Mouse (Mus musculus) neural tube, embryonic 11.5 days (tissue): Measurements from ENCODE around the gene Gm4756. TPM values are rescaled to one million over a fixed set of nuclear protein-coding genes. Genes with fewer than 3 reads are reported as not detected.

Experiments used
- ATAC-seq: fragments of 200-750 bp; cut with Nextera tagmentation; 2 replicates; pipeline ENCODE4 v1.8.0; 2017; ENCODE audit warnings: moderate number of reproducible peaks, mild to moderate bottlenecking, moderate TSS enrichment, moderate library complexity; ENCODE audit not compliant: insufficient read depth, low FRiP score, low TSS enrichment
- DNase-seq: peaks from one replicate; pipeline ENCODE4 v3.0.0-alpha.2; 2015; ENCODE audit warnings: low spot score
- H3K27ac ChIP-seq: fragments of 300-500 bp; sonication (generic); 2 replicates; pipeline ENCODE4 v1.5.1; 2014; ENCODE audit warnings: low read depth, mild to moderate bottlenecking, low read length
- H3K27me3 ChIP-seq: fragments of 300-500 bp; sonication (generic); 2 replicates; pipeline ENCODE4 v1.6.1; 2014; ENCODE audit warnings: mild to moderate bottlenecking, low read length, mixed read lengths; ENCODE audit not compliant: control insufficient read depth, insufficient read depth
- H3K36me3 ChIP-seq: fragments of 300-500 bp; sonication (generic); 2 replicates; pipeline ENCODE4 v1.6.1; 2014; ENCODE audit warnings: mild to moderate bottlenecking, low read length, moderate library complexity, mixed read lengths; ENCODE audit not compliant: control insufficient read depth, insufficient read depth
- H3K4me1 ChIP-seq: fragments of 300-500 bp; sonication (generic); 2 replicates; pipeline ENCODE4 v1.6.1; 2014; ENCODE audit warnings: low read length, mixed read lengths; ENCODE audit not compliant: control insufficient read depth, insufficient read depth
- H3K4me2 ChIP-seq: fragments of 300-500 bp; sonication (generic); 2 replicates; pipeline ENCODE4 v1.6.1; 2014; ENCODE audit warnings: low read depth, mild to moderate bottlenecking, moderate library complexity
- H3K4me3 ChIP-seq: fragments of 300-500 bp; sonication (generic); 2 replicates; pipeline ENCODE4 v1.5.1; 2014; ENCODE audit warnings: low read depth, low read length
- H3K9ac ChIP-seq: fragments of 300-500 bp; sonication (generic); 2 replicates; pipeline ENCODE4 v1.6.1; 2014; ENCODE audit warnings: mild to moderate bottlenecking, low read length
- H3K9me3 ChIP-seq: fragments of 300-500 bp; sonication (generic); 2 replicates; pipeline ENCODE4 v1.6.1; 2016; ENCODE audit warnings: low read length; ENCODE audit not compliant: control insufficient read depth
- WGBS: fragments of 180-500 bp; shearing (Covaris S2); extraction: QIAGEN DNeasy Blood & Tissue Kit; methylation state at CpG from one replicate; pipeline ENCODE4 v1.1.7; 2014; 5-methylcytosine and 5-hydroxymethylcytosine counted together
- polyA plus RNA-seq: library from polyadenylated mRNA; unstranded; fragments of >200 nt; fragmentation: Nextera tagmentation; extraction: Ambion mirVana; gene quantifications from 2 replicates; pipeline ENCODE4 v1.2.1, GENCODE M21; 2014

Gm4756 gene
- polyA plus RNA-seq, 1 experiment from 2014 or later, result not detected

- H3K9me3 ChIP-seq, result no peaks in the 10 kb centered on the region
- ATAC-seq (no peak), DNase-seq (no peak)
- H3K27me3 ChIP-seq, result no peaks in the 10 kb centered on the region
- H3K9ac ChIP-seq, result no peak overlapping the region
- H3K4me2 ChIP-seq, result no peak overlapping the region
- no peak overlapping the region for H3K27ac ChIP-seq
- peaks cover 4% of the 10 kb centered on the region; the same call in 1 of the 2 replicates for H3K4me1 ChIP-seq
- 77% methylated on average over 5 of the region's 5 CpGs for WGBS
- H3K4me3 ChIP-seq, result no peak overlapping the region
- H3K36me3 ChIP-seq, result no peaks in the 10 kb centered on the region
Observed at GRCm38 (mm10) chr12:72666015-72666414, 16.6 kb upstream of the Gm4756 start.

GRCm38 (mm10) chr12:72664735-72665337, 15.4 kb upstream of the Gm4756 start, which contains the start of gene Dhrs7:
TSS of gene Dhrs7 (minus strand) at chr12:72664909.
- peak within 1 kb of the TSS; percentile 65 for H3K9ac ChIP-seq
- ATAC-seq, result peak; percentile 87
- no peaks in the 10 kb centered on the region for H3K36me3 ChIP-seq
- 4% methylated on average over 33 of the region's 33 CpGs for WGBS
- H3K4me1 ChIP-seq, result peaks cover 4% of the 10 kb centered on the region; the same call in 1 of the 2 replicates
- H3K27ac ChIP-seq, result no peak within 1 kb of the TSS
- DNase-seq, result peak; percentile 77
- no peaks in the 10 kb centered on the region for H3K9me3 ChIP-seq
- H3K4me3 ChIP-seq, result peak within 1 kb of the TSS; percentile 51
- peak within 1 kb of the TSS; percentile 92 for H3K4me2 ChIP-seq
- H3K27me3 ChIP-seq, result no peaks in the 10 kb centered on the region

DNA sequence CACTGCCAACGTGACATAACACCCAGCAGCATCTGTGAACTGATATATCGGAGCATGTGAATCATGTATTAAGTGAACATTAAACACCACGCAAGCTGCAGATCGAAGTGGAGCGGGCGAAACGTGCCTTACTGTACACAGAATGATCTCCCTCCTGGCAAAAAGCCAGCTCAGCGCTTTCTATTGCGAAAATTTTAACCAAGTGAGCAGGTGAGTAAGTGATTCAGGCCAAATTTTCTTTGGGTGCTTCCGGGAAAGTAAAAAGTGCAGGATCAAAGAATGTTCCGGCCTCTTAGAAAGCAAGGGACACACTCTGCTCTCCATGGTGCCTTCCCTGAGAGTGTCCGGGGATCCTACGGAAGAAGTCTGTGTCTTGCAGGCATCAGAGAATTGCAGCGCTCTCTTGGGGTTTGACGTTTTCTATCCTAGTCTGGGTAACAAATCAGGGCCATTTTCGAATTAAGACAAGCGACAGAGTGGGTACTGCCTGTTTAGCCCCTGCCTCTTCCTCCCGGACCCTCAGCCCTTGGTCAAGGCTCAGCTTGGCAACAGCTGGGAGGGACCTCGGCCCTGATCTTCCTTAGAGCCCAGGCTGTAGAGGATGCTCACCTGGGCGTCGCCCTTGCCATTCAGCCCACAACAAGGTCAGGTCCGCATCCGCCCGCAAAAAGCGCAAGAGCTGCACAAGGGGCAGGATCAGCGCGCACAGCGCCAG, 14.7 kb upstream of the Gm4756 start:
- DNase-seq (no peak), ATAC-seq (peak; percentile 11)
- H3K4me2 ChIP-seq, result peak overlapping the region; percentile 92
- H3K4me3 ChIP-seq, result peak overlapping the region; percentile 51
- 11% methylated on average over 28 of the region's 28 CpGs for WGBS
- no peaks in the 10 kb centered on the region for H3K27me3 ChIP-seq
- H3K36me3 ChIP-seq, result no peaks in the 10 kb centered on the region
- no peaks in the 10 kb centered on the region for H3K9me3 ChIP-seq
- H3K27ac ChIP-seq, result no peak overlapping the region
- peak overlapping the region; percentile 65 for H3K9ac ChIP-seq
- H3K4me1 ChIP-seq, result peaks cover 4% of the 10 kb centered on the region; the same call in 1 of the 2 replicates

GRCm38 (mm10) chr12:72655775-72656174, 6.3 kb upstream of the Gm4756 start:
- no peak overlapping the region for H3K4me2 ChIP-seq
- WGBS, result 96% methylated on average over 16 of the region's 16 CpGs
- DNase-seq (no peak), ATAC-seq (no peak)
- no peaks in the 10 kb centered on the region for H3K36me3 ChIP-seq
- no peak overlapping the region for H3K4me3 ChIP-seq
- no peak overlapping the region for H3K9ac ChIP-seq
- H3K9me3 ChIP-seq, result no peaks in the 10 kb centered on the region
- H3K4me1 ChIP-seq, result no peaks in the 10 kb centered on the region
- no peak overlapping the region for H3K27ac ChIP-seq
- no peaks in the 10 kb centered on the region for H3K27me3 ChIP-seq

- Histone ChIP-seq H3K27ac (no peak overlapping the region), H3K9me3 (no peaks in the 10 kb centered on the region), H3K4me2 (no peak overlapping the region), H3K27me3 (no peaks in the 10 kb centered on the region), H3K36me3 (no peaks in the 10 kb centered on the region), H3K4me1 (no peaks in the 10 kb centered on the region), H3K9ac (no peak overlapping the region), H3K4me3 (no peak overlapping the region)
- WGBS, result 16% methylated on average over 4 of the region's 4 CpGs
- DNase-seq (peak; percentile 70), ATAC-seq (peak; percentile 53)
Observed at GRCm38 (mm10) chr12:72654698-72655097, 5.2 kb upstream of the Gm4756 start.

DNA sequence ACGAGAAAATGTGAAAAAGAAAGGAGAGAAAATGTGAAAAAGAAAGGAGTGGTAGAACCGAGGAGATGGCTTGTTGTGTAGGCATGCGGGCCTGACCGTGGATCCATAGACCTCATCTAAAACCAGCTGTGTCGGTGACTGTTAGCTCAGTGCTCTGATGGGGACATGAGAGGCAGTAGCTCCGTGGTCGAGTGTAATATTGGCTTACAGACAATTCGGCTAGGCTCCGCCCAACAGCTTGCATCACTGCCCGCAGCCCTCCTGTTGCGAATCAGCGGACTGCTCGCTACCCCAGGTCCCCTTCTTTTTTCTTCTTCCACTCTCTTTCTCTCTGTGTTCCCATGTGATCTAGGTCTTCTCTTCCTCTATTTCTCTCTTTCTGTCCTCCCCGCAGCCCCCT, 540 bp downstream of the Gm4756 start:
- WGBS, result 92% methylated on average over 14 of the region's 14 CpGs

GRCm38 (mm10) chr12:72638025-72638424, 11.4 kb downstream of the Gm4756 start:
- no peak for ATAC-seq
- 85% methylated on average over 3 of the region's 3 CpGs for WGBS

More for the DNA sequence above, 540 bp downstream of the Gm4756 start:
- no peaks in the 10 kb centered on the region for H3K36me3 ChIP-seq
- H3K27ac ChIP-seq, result no peak overlapping the region
- no peaks in the 10 kb centered on the region for H3K9me3 ChIP-seq
- H3K4me1 ChIP-seq, result no peaks in the 10 kb centered on the region
- no peak for DNase-seq
- no peak overlapping the region for H3K9ac ChIP-seq
- no peak overlapping the region for H3K4me3 ChIP-seq
- no peaks in the 10 kb centered on the region for H3K27me3 ChIP-seq
- no peak overlapping the region for H3K4me2 ChIP-seq
- ATAC-seq, result no peak

GRCm38 (mm10) chr12:72628751-72629150, 20.7 kb downstream of the Gm4756 start:
- Histone ChIP-seq H3K27ac (no peak overlapping the region), H3K9ac (no peak overlapping the region), H3K9me3 (no peaks in the 10 kb centered on the region), H3K4me1 (no peaks in the 10 kb centered on the region), H3K27me3 (no peaks in the 10 kb centered on the region), H3K36me3 (no peaks in the 10 kb centered on the region), H3K4me2 (no peak overlapping the region), H3K4me3 (no peak overlapping the region)
- WGBS, result 94% methylated on average over 7 of the region's 7 CpGs
- no peak for DNase-seq
- ATAC-seq, result no peak

More at GRCm38 (mm10) chr12:72638025-72638424, 11.4 kb downstream of the Gm4756 start:
- Histone ChIP-seq H3K4me1 (no peaks in the 10 kb centered on the region), H3K4me3 (no peak overlapping the region), H3K4me2 (no peak overlapping the region), H3K36me3 (no peaks in the 10 kb centered on the region), H3K9ac (no peak overlapping the region), H3K27me3 (no peaks in the 10 kb centered on the region), H3K27ac (no peak overlapping the region), H3K9me3 (no peaks in the 10 kb centered on the region)
- DNase-seq, result no peak
